Mouse (Mus musculus): ENCODE data around the gene B3galt1. TPM values are rescaled to one million over a fixed set of nuclear protein-coding genes. Genes with fewer than 3 reads are reported as not detected.

The B3galt1 gene
- polyA plus RNA-seq, 1 experiment from 2014 or later = 12.8 TPM

GRCm38 (mm10) chr2:67797561-67797960 lies 231.9 kb downstream of the B3galt1 start:
- H3K27ac ChIP-seq = no peak overlapping the region
- H3K36me3 ChIP-seq = no peaks in the 10 kb centered on the region
- DNase-seq (ENCODE audit: low spot score) = no peak
- no peaks in the 10 kb centered on the region for H3K4me1 ChIP-seq (replicated peaks)
- H3K4me3 ChIP-seq = no peak overlapping the region
- no peaks in the 10 kb centered on the region for H3K9me3 ChIP-seq
- WGBS = 85% methylated on average over 4 of the region's 4 CpGs
- no peaks in the 10 kb centered on the region for H3K27me3 ChIP-seq (ENCODE audit: insufficient read depth, poor library complexity, severe bottlenecking)

GRCm38 (mm10) chr2:67799981-67800380 lies 234.3 kb downstream of the B3galt1 start:
- no peaks in the 10 kb centered on the region for H3K4me1 ChIP-seq (replicated peaks)
- no peaks in the 10 kb centered on the region for H3K27me3 ChIP-seq (ENCODE audit: insufficient read depth, poor library complexity, severe bottlenecking)
- no peaks in the 10 kb centered on the region for H3K9me3 ChIP-seq
- DNase-seq (ENCODE audit: low spot score) = no peak
- H3K27ac ChIP-seq = no peak overlapping the region
- no peak overlapping the region for H3K4me3 ChIP-seq
- WGBS = 86% methylated on average over 3 of the region's 3 CpGs
- H3K36me3 ChIP-seq = no peaks in the 10 kb centered on the region

- H3K4me1 ChIP-seq (replicated peaks) = peaks cover 4% of the 10 kb centered on the region; the same call in 1 of the 2 replicates
- WGBS = 81% methylated on average over 2 of the region's 2 CpGs
- no peaks in the 10 kb centered on the region for H3K36me3 ChIP-seq
- no peak overlapping the region for H3K27ac ChIP-seq
- no peaks in the 10 kb centered on the region for H3K9me3 ChIP-seq
- no peak for DNase-seq (ENCODE audit: low spot score)
- no peak overlapping the region for H3K4me3 ChIP-seq
- H3K27me3 ChIP-seq (ENCODE audit: insufficient read depth, poor library complexity, severe bottlenecking) = no peaks in the 10 kb centered on the region
Observed at GRCm38 (mm10) chr2:67816149-67816548, 250.5 kb downstream of the B3galt1 start.

GRCm38 (mm10) chr2:67818014-67818413 lies 252.3 kb downstream of the B3galt1 start:
- H3K4me3 ChIP-seq = no peak overlapping the region
- no peak overlapping the region for H3K27ac ChIP-seq
- 83% methylated on average over 2 of the region's 2 CpGs for WGBS
- H3K9me3 ChIP-seq = no peaks in the 10 kb centered on the region
- no peaks in the 10 kb centered on the region for H3K27me3 ChIP-seq (ENCODE audit: insufficient read depth, poor library complexity, severe bottlenecking)
- H3K36me3 ChIP-seq = no peaks in the 10 kb centered on the region
- H3K4me1 ChIP-seq (replicated peaks) = no peaks in the 10 kb centered on the region
- DNase-seq (ENCODE audit: low spot score) = no peak

DNA sequence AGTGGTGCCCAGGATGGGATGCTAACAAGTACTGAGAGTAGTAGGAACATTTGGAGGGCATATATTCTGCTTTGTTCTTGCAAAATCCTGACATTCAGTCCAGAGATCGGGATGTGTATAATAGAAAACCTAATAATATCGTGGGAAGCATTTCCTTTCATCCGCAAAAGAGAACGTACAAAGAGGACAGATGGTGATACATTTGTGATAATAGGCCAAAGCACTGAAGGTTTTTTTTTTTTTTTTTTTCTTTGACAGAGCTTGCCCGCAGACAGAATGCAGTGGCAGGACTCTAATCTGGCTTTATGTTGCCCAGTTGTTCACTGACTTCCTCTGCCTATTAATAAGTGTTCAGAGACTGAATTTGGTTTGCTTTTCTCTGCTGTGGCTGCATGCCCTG lies 256.7 kb downstream of the B3galt1 start:
- 86% methylated on average over 5 of the region's 5 CpGs for WGBS
- DNase-seq (ENCODE audit: low spot score) = no peak
- Histone ChIP-seq H3K27me3 (ENCODE audit: insufficient read depth, poor library complexity, severe bottlenecking) (no peaks in the 10 kb centered on the region), H3K4me1 (replicated peaks) (no peaks in the 10 kb centered on the region), H3K27ac (no peak overlapping the region), H3K4me3 (no peak overlapping the region), H3K9me3 (no peaks in the 10 kb centered on the region), H3K36me3 (no peaks in the 10 kb centered on the region)

DNA sequence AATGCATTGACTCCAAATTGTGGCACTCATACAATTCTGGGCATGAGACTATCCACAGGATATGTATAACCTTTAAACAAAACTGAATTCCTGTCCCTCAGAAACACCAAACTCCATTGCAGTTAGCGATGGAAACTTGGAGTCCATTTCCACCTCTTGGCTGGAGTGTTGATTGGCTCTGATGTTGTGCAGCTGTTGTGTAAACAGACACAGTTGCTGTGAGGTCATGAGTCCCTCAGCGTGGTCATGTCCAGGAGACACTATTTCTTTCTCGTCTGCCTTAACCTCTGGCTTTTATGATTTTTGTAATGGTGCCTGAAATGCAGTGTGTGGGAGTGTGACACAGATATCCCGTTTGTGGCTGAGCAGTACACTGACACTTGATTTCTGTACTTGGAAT lies 262.0 kb downstream of the B3galt1 start:
- no peaks in the 10 kb centered on the region for H3K4me1 ChIP-seq (replicated peaks)
- H3K4me3 ChIP-seq = no peak overlapping the region
- 86% methylated on average over 4 of the region's 4 CpGs for WGBS
- DNase-seq (ENCODE audit: low spot score) = no peak
- no peaks in the 10 kb centered on the region for H3K36me3 ChIP-seq
- H3K27me3 ChIP-seq (ENCODE audit: insufficient read depth, poor library complexity, severe bottlenecking) = no peaks in the 10 kb centered on the region
- no peak overlapping the region for H3K27ac ChIP-seq
- no peaks in the 10 kb centered on the region for H3K9me3 ChIP-seq

- Histone ChIP-seq H3K4me3 (no peak overlapping the region), H3K36me3 (no peaks in the 10 kb centered on the region)
Observed at GRCm38 (mm10) chr2:67829055-67829915, 263.6 kb downstream of the B3galt1 start.

GRCm38 (mm10) chr2:67847806-67848205 lies 282.1 kb downstream of the B3galt1 start:
- H3K27ac ChIP-seq = no peak overlapping the region
- no peaks in the 10 kb centered on the region for H3K9me3 ChIP-seq
- H3K4me3 ChIP-seq = no peak overlapping the region
- no peak for DNase-seq (ENCODE audit: low spot score)
- WGBS = 86% methylated on average over 8 of the region's 8 CpGs
- no peaks in the 10 kb centered on the region for H3K27me3 ChIP-seq (ENCODE audit: insufficient read depth, poor library complexity, severe bottlenecking)
- no peaks in the 10 kb centered on the region for H3K4me1 ChIP-seq (replicated peaks)
- H3K36me3 ChIP-seq = no peaks in the 10 kb centered on the region

More at GRCm38 (mm10) chr2:67829055-67829915, 263.6 kb downstream of the B3galt1 start:
- no peaks in the 10 kb centered on the region for H3K9me3 ChIP-seq
- 92% methylated on average over 5 of the region's 5 CpGs for WGBS
- no peaks in the 10 kb centered on the region for H3K4me1 ChIP-seq (replicated peaks)
- DNase-seq (ENCODE audit: low spot score) = no peak
- H3K27ac ChIP-seq = no peak overlapping the region
- no peaks in the 10 kb centered on the region for H3K27me3 ChIP-seq (ENCODE audit: insufficient read depth, poor library complexity, severe bottlenecking)

- WGBS = 92% methylated on average over 3 of the region's 3 CpGs
- no peaks in the 10 kb centered on the region for H3K4me1 ChIP-seq (replicated peaks)
Observed at GRCm38 (mm10) chr2:67850725-67851124, 285.1 kb downstream of the B3galt1 start.

DNA sequence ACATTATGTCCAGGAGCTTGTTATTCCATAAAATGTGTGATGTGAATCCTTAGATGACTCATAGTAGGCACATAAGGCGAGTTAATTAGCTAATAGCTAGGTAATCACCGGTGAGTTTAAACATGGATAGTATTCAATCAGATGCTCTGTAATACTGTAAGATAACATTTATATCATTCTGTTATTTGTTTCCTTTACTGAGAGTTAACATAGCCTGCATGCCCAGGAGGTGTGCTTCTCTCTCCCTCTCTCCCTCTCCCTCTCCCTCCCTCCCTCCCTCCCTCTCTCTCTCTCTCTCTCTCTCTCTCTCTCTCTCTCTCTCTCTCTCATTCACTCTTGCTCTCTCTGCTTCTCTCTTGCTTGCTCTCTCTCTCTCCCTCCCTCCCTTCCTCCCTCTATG lies 292.7 kb downstream of the B3galt1 start:
- no peaks in the 10 kb centered on the region for H3K27me3 ChIP-seq (ENCODE audit: insufficient read depth, poor library complexity, severe bottlenecking)
- H3K4me3 ChIP-seq = no peak overlapping the region
- WGBS = 91% methylated on average over 2 of the region's 2 CpGs
- H3K4me1 ChIP-seq (replicated peaks) = no peaks in the 10 kb centered on the region
- no peaks in the 10 kb centered on the region for H3K36me3 ChIP-seq
- no peak for DNase-seq (ENCODE audit: low spot score)
- no peaks in the 10 kb centered on the region for H3K9me3 ChIP-seq
- H3K27ac ChIP-seq = no peak overlapping the region

More at GRCm38 (mm10) chr2:67850725-67851124, 285.1 kb downstream of the B3galt1 start:
- no peak for DNase-seq (ENCODE audit: low spot score)
- H3K4me3 ChIP-seq = no peak overlapping the region
- no peak overlapping the region for H3K27ac ChIP-seq
- H3K36me3 ChIP-seq = no peaks in the 10 kb centered on the region
- H3K9me3 ChIP-seq = no peaks in the 10 kb centered on the region
- H3K27me3 ChIP-seq (ENCODE audit: insufficient read depth, poor library complexity, severe bottlenecking) = no peaks in the 10 kb centered on the region

GRCm38 (mm10) chr2:67859004-67859403 lies 293.3 kb downstream of the B3galt1 start:
- DNase-seq (ENCODE audit: low spot score) = no peak
- Histone ChIP-seq H3K36me3 (no peaks in the 10 kb centered on the region), H3K27ac (no peak overlapping the region), H3K27me3 (ENCODE audit: insufficient read depth, poor library complexity, severe bottlenecking) (no peaks in the 10 kb centered on the region), H3K4me3 (no peak overlapping the region), H3K4me1 (replicated peaks) (no peaks in the 10 kb centered on the region), H3K9me3 (no peaks in the 10 kb centered on the region)
- 92% methylated on average over 2 of the region's 2 CpGs for WGBS

DNA sequence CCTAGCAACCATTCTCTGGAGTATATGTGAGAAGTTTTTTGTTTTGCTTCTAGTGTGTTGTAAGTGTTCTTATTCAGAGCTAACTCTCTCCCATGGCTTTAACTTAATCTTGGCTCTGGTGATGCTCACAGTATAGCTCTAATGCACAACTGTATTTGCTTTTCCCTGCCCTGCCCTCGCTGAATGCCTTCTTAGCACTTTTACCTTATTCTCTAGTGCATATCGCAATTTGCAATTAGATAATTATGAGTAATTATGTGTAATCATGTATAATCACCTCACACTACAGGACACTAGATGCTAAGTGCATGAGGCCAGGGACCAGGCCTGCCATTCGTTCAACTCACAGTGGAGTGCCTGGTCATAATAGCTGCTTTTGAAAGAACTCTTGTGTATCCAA lies 307.7 kb downstream of the B3galt1 start:
- Histone ChIP-seq H3K36me3 (no peaks in the 10 kb centered on the region), H3K9me3 (no peaks in the 10 kb centered on the region), H3K4me1 (replicated peaks) (no peaks in the 10 kb centered on the region), H3K4me3 (no peak overlapping the region), H3K27me3 (ENCODE audit: insufficient read depth, poor library complexity, severe bottlenecking) (no peaks in the 10 kb centered on the region), H3K27ac (no peak overlapping the region)
- DNase-seq (ENCODE audit: low spot score) = no peak
- 84% methylated on average over 3 of the region's 3 CpGs for WGBS

GRCm38 (mm10) chr2:67879836-67880235 lies 314.2 kb downstream of the B3galt1 start:
- no peak overlapping the region for H3K4me3 ChIP-seq
- H3K27ac ChIP-seq = no peak overlapping the region
- H3K4me1 ChIP-seq (replicated peaks) = no peaks in the 10 kb centered on the region
- no peaks in the 10 kb centered on the region for H3K36me3 ChIP-seq
- no peak for DNase-seq (ENCODE audit: low spot score)
- no peaks in the 10 kb centered on the region for H3K27me3 ChIP-seq (ENCODE audit: insufficient read depth, poor library complexity, severe bottlenecking)
- 93% methylated on average over 3 of the region's 3 CpGs for WGBS
- no peaks in the 10 kb centered on the region for H3K9me3 ChIP-seq

Data from hindbrain, embryonic 10.5 days (tissue).